Mouse (Mus musculus): ENCODE measurements around the gene Smarcb1. TPM values are rescaled to one million over a fixed set of nuclear protein-coding genes. Genes with fewer than 3 reads are reported as not detected.
"Not testable (repeated sequence)": the region's sequence is repeated elsewhere in the genome, so short reads cannot be mapped to it uniquely, and the experiment has no call there.

The Smarcb1 gene
- polyA plus RNA-seq, 1 experiment from 2014 or later = 325 TPM

DNA sequence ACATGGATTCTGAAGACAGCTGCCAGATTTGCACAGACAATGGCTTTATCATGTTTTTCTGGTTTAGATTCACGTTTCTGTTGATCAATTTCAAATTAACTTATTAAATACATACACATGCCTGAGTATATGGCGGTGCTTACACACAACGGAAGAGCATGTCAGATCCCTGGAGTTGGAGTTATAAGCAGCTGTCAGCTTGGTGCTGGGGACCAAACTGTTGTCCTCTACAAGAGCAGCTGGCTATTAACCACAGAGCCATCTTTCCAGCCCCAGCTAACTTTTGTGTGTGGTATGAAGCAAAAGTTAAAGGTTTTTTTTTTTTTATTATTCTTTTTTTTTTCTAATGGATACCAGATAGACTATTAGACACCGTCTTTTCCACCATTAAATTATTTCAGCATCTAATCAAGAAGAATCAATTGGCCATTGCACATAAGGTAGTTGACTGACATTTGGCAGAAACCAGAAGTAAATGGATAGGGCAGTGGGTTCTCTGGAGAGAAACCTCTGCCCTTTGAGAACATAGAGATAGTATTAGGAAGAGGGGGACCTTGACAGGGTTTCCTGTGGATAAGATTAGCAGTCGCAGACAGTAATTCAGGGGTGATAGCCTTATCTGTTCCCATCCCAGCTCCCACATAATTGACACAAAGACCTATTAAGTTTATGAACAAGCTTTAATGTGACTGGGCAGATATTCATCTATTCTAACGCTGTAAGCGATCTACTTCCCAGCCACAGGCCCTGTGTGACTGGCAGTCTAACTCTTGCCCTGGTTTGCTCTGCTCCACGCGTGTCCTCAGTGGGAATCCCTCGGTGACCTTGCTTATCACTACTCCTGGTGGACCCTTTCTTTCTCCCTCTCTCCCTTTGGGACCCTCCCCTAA is 49.1 kb downstream of the Smarcb1 start:
- Histone ChIP-seq H3K4me3 (replicated peaks; ENCODE audit: low read length) (peak overlapping the region; percentile 38), H3K9ac (replicated peaks; ENCODE audit: low read depth, low read length) (peak overlapping the region; percentile 59), H3K9me3 (ENCODE audit: control insufficient read depth, low read length) (no peaks in the 10 kb centered on the region), H3K27ac (ENCODE audit: low read length) (peak overlapping the region; percentile 56), H3K36me3 (ENCODE audit: control insufficient read depth, insufficient read depth) (no peaks in the 10 kb centered on the region), H3K4me2 (ENCODE audit: low read length) (peak overlapping the region; percentile 72), H3K4me1 (replicated peaks; ENCODE audit: control insufficient read depth, insufficient read depth, low read length) (peaks cover 14% of the 10 kb centered on the region), H3K27me3 (replicated peaks; ENCODE audit: control insufficient read depth, insufficient read depth, low read length) (no peaks in the 10 kb centered on the region)
- ATAC-seq = no peak
- WGBS = 37% methylated on average over 10 of the region's 10 CpGs

DNA sequence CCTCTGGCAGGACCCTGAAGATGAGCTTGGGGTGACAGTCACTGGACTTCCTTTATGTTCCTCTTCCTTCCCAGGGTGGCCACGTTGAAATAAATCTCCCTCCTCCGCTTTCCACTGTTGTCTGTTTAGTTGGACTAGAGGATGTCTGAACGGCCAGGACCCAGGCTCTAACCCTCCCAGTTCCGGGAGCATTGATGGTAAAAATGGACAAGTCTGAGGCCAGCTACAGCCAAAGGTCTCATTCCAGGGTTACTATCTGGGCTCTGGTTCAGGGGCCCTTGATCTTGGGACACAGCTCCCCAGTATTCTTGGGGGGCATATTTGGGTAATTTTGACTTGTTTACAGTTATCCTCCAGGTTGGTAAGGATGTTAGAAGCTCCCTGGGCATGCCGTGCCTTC is 59.8 kb downstream of the Smarcb1 start:
- no peak for ATAC-seq
- Histone ChIP-seq H3K4me3 (replicated peaks; ENCODE audit: low read length) (no peak overlapping the region), H3K27me3 (replicated peaks; ENCODE audit: control insufficient read depth, insufficient read depth, low read length) (no peaks in the 10 kb centered on the region), H3K27ac (ENCODE audit: low read length) (no peak overlapping the region), H3K4me1 (replicated peaks; ENCODE audit: control insufficient read depth, insufficient read depth, low read length) (peaks cover 23% of the 10 kb centered on the region), H3K36me3 (ENCODE audit: control insufficient read depth, insufficient read depth) (0 out of 2 replicates have a peak, but pooled peaks cover 2% of the 10 kb centered on the region), H3K9me3 (ENCODE audit: control insufficient read depth, low read length) (no peaks in the 10 kb centered on the region), H3K9ac (replicated peaks; ENCODE audit: low read depth, low read length) (no peak overlapping the region), H3K4me2 (ENCODE audit: low read length) (no peak overlapping the region)
- 67% methylated on average over 5 of the region's 5 CpGs for WGBS

DNA sequence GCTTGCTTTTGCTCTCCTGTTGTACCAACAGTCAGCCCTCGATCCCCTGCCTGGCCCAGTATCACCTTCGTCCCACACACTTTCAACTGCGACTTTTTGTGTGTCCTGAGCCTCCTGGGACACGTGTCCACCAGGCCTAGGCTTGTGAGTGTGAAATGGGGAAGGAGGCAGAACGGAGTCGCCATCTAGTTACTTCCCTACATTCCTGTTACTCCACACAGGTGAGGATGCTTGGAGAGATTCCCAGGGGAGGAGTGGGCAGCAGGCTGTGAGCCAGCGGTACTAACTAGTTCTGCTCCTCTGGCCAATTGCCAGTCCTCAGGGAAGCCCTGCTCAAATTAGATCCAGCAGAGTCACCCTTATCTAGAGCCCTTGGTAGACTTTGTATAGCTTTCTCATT is 60.7 kb downstream of the Smarcb1 start:
- peak overlapping the region; percentile 90 for H3K27ac ChIP-seq (ENCODE audit: low read length)
- WGBS = 20% methylated on average over 7 of the region's 7 CpGs
- peaks cover 23% of the 10 kb centered on the region for H3K4me1 ChIP-seq (replicated peaks; ENCODE audit: control insufficient read depth, insufficient read depth, low read length)
- peak overlapping the region; percentile 85; the same call in 1 of the 2 replicates for H3K4me3 ChIP-seq (replicated peaks; ENCODE audit: low read length)
- H3K9ac ChIP-seq (replicated peaks; ENCODE audit: low read depth, low read length) = peak overlapping the region; percentile 92; the same call in 1 of the 2 replicates
- no peak for ATAC-seq
- no peaks in the 10 kb centered on the region for H3K27me3 ChIP-seq (replicated peaks; ENCODE audit: control insufficient read depth, insufficient read depth, low read length)
- 0 out of 2 replicates have a peak, but pooled peaks cover 2% of the 10 kb centered on the region for H3K36me3 ChIP-seq (ENCODE audit: control insufficient read depth, insufficient read depth)
- H3K4me2 ChIP-seq (ENCODE audit: low read length) = peak overlapping the region; percentile 81
- H3K9me3 ChIP-seq (ENCODE audit: control insufficient read depth, low read length) = no peaks in the 10 kb centered on the region

DNA sequence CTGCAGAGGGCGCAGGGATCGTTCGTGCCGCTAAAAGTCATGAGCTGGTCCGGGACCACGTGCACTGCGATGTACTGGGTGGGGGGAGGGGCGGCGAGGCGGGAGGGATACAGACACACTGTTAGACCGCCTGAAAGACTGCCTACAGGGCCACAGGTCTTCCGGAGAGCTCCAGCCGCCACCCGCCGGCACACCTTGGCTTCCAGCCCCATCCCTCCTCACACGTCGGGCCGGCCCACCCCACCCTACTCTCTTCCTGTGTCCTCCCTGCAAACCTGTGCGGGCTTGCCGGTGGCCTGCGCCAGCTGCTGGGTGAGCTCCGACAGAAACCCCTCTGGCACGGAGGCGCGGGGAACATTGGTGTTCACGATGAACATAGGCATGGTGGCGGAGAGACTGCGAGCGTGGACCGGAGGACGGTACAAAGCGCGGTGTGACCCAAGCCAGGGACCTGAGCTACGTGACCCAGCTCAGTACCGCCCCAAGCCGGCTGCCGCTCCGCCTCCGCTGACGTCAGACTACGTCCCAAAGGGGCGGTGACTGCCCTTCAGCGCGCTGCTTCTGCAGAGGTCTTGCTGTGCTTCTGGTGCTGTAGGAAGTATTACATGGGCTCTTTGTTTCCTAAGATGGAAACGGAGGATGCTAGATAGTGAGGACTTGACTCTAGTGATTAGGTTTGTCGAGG is 61.5 kb downstream of the Smarcb1 start, which contains the start of gene Mif:
TSS of gene Mif (minus strand) at position 455 of the 685 bp plus-strand sequence.
- H3K36me3 ChIP-seq (ENCODE audit: control insufficient read depth, insufficient read depth); H3K9me3 ChIP-seq (ENCODE audit: control insufficient read depth, low read length); H3K27me3 ChIP-seq (replicated peaks; ENCODE audit: control insufficient read depth, insufficient read depth, low read length): not testable (repeated sequence)
- H3K27ac ChIP-seq (ENCODE audit: low read length) = peak within 1 kb of the TSS; percentile 90
- peak within 1 kb of the TSS; percentile 92 for H3K9ac ChIP-seq (replicated peaks; ENCODE audit: low read depth, low read length)
- H3K4me1 ChIP-seq (replicated peaks; ENCODE audit: control insufficient read depth, insufficient read depth, low read length) = peaks cover 23% of the 10 kb centered on the region
- peak; percentile 97 for ATAC-seq
- H3K4me2 ChIP-seq (ENCODE audit: low read length) = peak within 1 kb of the TSS; percentile 81
- WGBS = 0% methylated on average over 37 of the region's 46 CpGs
- H3K4me3 ChIP-seq (replicated peaks; ENCODE audit: low read length) = peak within 1 kb of the TSS; percentile 85

DNA sequence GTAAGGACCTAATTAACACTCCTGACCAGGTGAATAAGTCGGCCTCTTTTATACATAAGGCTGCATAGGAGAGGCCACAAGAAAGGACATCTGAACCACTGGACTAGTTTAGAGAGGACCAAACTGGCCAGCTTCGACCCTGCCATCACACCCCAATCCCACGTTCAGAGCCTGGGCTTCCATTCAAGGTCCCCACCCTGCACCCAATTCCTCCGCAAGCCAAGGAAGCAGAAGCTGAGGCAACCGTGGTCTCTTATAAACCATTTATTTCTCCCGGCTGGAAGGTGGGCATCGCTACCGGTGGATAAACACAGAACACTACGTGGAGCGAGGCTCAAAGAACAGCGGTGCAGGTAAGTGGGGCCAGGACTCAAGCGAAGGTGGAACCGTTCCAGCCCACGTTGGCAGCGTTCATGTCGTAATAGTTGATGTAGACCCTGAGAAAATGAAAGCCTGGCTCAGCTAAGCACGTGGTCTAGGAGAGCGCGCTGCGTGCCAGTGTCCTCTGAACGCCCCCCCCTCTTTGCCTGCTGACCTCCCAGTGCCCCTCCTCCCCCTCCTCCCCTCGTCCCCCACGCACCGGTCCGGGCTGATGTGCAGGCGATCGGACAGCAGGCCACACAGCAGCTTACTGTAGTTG is 62.2 kb downstream of the Smarcb1 start:
- Histone ChIP-seq H3K4me2 (ENCODE audit: low read length) (peak overlapping the region; percentile 81), H3K9ac (replicated peaks; ENCODE audit: low read depth, low read length) (peak overlapping the region; percentile 92), H3K36me3 (ENCODE audit: control insufficient read depth, insufficient read depth) (0 out of 2 replicates have a peak, but pooled peaks cover 2% of the 10 kb centered on the region), H3K4me3 (replicated peaks; ENCODE audit: low read length) (peak overlapping the region; percentile 85), H3K27ac (ENCODE audit: low read length) (peak overlapping the region; percentile 90), H3K4me1 (replicated peaks; ENCODE audit: control insufficient read depth, insufficient read depth, low read length) (peaks cover 23% of the 10 kb centered on the region), H3K27me3 (replicated peaks; ENCODE audit: control insufficient read depth, insufficient read depth, low read length) (no peaks in the 10 kb centered on the region), H3K9me3 (ENCODE audit: control insufficient read depth, low read length) (no peaks in the 10 kb centered on the region)
- peak; percentile 67 for ATAC-seq
- 1% methylated on average over 27 of the region's 27 CpGs for WGBS

DNA sequence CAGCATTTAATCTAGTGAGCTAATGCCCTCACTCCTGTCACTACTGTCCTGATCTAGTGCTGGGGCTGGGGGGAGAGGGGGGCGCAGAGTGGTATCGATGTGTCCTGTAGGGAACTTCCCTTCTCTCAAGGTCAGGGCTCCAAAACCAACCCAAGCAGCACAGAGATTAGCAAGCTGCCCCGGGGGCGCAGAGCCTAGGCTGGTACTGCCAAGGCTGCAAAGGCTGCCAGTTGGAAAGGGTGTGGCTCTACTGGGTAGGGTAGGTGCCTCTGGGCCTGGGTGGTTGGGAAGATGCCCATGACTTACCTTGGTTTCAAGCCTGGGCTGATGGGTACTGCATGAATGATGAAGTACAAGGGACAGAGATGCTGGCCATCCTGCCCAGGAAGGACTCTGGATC is 63.8 kb downstream of the Smarcb1 start:
- no peaks in the 10 kb centered on the region for H3K27me3 ChIP-seq (replicated peaks; ENCODE audit: control insufficient read depth, insufficient read depth, low read length)
- ATAC-seq = no peak
- H3K9ac ChIP-seq (replicated peaks; ENCODE audit: low read depth, low read length) = no peak overlapping the region
- H3K9me3 ChIP-seq (ENCODE audit: control insufficient read depth, low read length) = no peaks in the 10 kb centered on the region
- no peak overlapping the region for H3K27ac ChIP-seq (ENCODE audit: low read length)
- H3K4me3 ChIP-seq (replicated peaks; ENCODE audit: low read length) = no peak overlapping the region
- H3K4me1 ChIP-seq (replicated peaks; ENCODE audit: control insufficient read depth, insufficient read depth, low read length) = peaks cover 23% of the 10 kb centered on the region
- WGBS = 95% methylated on average over 4 of the region's 4 CpGs
- H3K4me2 ChIP-seq (ENCODE audit: low read length) = no peak overlapping the region
- 0 out of 2 replicates have a peak, but pooled peaks cover 2% of the 10 kb centered on the region for H3K36me3 ChIP-seq (ENCODE audit: control insufficient read depth, insufficient read depth)

DNA sequence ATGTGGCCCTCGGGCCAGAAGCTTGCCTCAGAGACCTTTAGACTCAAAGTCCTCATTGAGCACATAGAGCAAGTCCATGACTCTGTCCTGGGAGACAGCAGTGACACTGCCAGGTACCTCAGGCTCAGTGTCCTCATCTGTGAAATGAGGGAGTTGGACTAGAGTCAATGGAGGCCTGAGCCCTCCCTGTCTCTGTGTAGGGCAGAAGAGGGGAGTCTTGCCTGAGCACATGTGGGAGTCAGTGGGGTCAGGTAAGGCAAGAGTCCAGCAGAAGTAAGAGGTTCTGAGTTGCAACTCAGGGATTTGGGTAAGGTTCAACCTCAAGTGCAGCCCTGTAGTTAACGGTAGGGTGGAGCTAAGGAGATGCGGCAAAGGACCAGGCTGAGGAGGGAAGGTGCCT is 64.4 kb downstream of the Smarcb1 start:
- H3K9me3 ChIP-seq (ENCODE audit: control insufficient read depth, low read length) = no peaks in the 10 kb centered on the region
- H3K36me3 ChIP-seq (ENCODE audit: control insufficient read depth, insufficient read depth) = 0 out of 2 replicates have a peak, but pooled peaks cover 2% of the 10 kb centered on the region
- H3K4me3 ChIP-seq (replicated peaks; ENCODE audit: low read length) = no peak overlapping the region
- WGBS = 83% methylated on average over 3 of the region's 3 CpGs
- no peak overlapping the region for H3K27ac ChIP-seq (ENCODE audit: low read length)
- H3K4me2 ChIP-seq (ENCODE audit: low read length) = no peak overlapping the region
- H3K9ac ChIP-seq (replicated peaks; ENCODE audit: low read depth, low read length) = no peak overlapping the region
- peaks cover 23% of the 10 kb centered on the region for H3K4me1 ChIP-seq (replicated peaks; ENCODE audit: control insufficient read depth, insufficient read depth, low read length)
- ATAC-seq = no peak
- no peaks in the 10 kb centered on the region for H3K27me3 ChIP-seq (replicated peaks; ENCODE audit: control insufficient read depth, insufficient read depth, low read length)

DNA sequence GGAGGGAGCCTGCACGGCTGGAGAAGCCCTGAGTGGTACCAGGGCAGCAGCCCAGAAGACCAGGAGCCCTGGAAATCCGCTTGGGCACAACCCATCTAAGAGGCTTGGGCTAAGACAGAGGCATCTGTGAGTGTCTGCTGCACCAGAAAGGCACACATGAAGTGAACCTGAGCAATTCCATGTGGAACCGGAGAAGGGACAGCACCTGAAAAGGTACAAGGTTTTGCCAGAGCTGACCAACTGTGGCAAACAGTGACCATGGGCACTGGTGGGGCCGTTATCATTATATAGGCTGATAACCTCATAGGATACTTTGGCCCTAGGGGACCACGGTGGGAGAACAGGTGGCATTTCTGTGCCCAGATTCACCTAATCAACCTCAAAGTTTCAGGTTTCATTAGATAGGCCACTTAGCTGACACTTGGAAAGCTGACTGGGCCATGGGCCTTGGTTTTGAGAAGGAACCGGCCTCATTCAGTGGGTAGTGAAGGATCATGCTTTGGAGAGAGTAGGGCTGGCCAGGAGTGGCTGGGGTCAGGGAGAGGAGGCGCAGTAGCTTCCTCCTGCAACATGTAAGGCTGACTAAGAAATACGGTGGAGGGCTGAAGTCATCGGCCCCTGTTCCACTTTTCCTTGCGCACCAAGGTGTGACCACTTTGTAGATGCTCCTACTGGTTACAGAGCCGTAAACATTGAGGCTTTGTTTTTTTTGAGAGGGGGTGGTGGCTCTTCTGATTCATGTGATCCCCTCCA is 65.1 kb downstream of the Smarcb1 start:
- Histone ChIP-seq H3K4me2 (ENCODE audit: low read length) (no peak overlapping the region), H3K27ac (ENCODE audit: low read length) (no peak overlapping the region), H3K27me3 (replicated peaks; ENCODE audit: control insufficient read depth, insufficient read depth, low read length) (no peaks in the 10 kb centered on the region), H3K9ac (replicated peaks; ENCODE audit: low read depth, low read length) (no peak overlapping the region), H3K4me3 (replicated peaks; ENCODE audit: low read length) (no peak overlapping the region), H3K4me1 (replicated peaks; ENCODE audit: control insufficient read depth, insufficient read depth, low read length) (peaks cover 23% of the 10 kb centered on the region), H3K9me3 (ENCODE audit: control insufficient read depth, low read length) (no peaks in the 10 kb centered on the region), H3K36me3 (ENCODE audit: control insufficient read depth, insufficient read depth) (0 out of 2 replicates have a peak, but pooled peaks cover 2% of the 10 kb centered on the region)
- ATAC-seq = no peak
- WGBS = 82% methylated on average over 11 of the region's 11 CpGs

All from forebrain, embryonic 16.5 days (tissue).